Mouse (Mus musculus): ENCODE results near the gene Ino80d. TPM values are rescaled to one million over a fixed set of nuclear protein-coding genes. Genes with fewer than 3 reads are reported as not detected.

The Ino80d gene
- total RNA-seq (2023): 80.3 to 91.1 TPM (median 83.7 TPM) in 4 replicates

GRCm38 (mm10) chr1:63114136-63114781, at the start of gene Ino80d:
Ino80d (minus strand) TSS chr1:63114667.

Other genes with a start within 250 kb of the Ino80d start
- gene Eef1b2, start 62.2 kb upstream of the Ino80d start, total RNA-seq (2023): 898 to 1,079 TPM (median 1,016 TPM) in 4 replicates
- 68.1 to 80.5 TPM (median 74.2 TPM) in 4 replicates for gene Ndufs1, start 62.2 kb upstream of the Ino80d start, total RNA-seq (2023)
- not detected in 4 replicates for gene Gpr1, start 99.9 kb upstream of the Ino80d start, total RNA-seq (2023)
- 0.06 TPM in 1 of 4 replicates, not detected in the others for gene Zdbf2, start 158.6 kb upstream of the Ino80d start, total RNA-seq (2023)